In genomic region chr5:111204976-111205586, GRCm38 (mm10) we compare ENCODE assay signal across 12 mouse cellular contexts.
DNase-seq lines count a peak whose midpoint lies in the region; ATAC-seq and TF ChIP-seq lines count a peak whose summit lies in the region.
"Had no signal": no experiment of that assay in that cellular context is flagged by ENCODE, and none has a peak within 500 bp of the region (broad histone marks: within the 10 kb centered on the region; RNA-seq: fewer than 3 reads in every experiment).

No protein-coding gene starts in this region.

- H3K36me3 ChIP-seq in kidney, adult 2 months (ENCODE audit: control insufficient read depth, insufficient read depth, low read length), result no peaks in the 10 kb centered on the region
- H3K36me3 ChIP-seq in C2C12 (ENCODE audit: control insufficient read depth, insufficient read depth), result no peaks in the 10 kb centered on the region
- no peaks in the 10 kb centered on the region for H3K36me3 ChIP-seq in embryonic facial prominence, embryonic 15.5 days
- H3K36me3 ChIP-seq in midbrain, embryonic 13.5 days, result no peaks in the 10 kb centered on the region
- H3K36me3 ChIP-seq: limb, embryonic 15.5 days had no signal

- H3K27ac ChIP-seq in kidney, adult 2 months (ENCODE audit: insufficient read depth, low read depth, low read length), result peak overlapping the region; percentile 46
- H3K27ac ChIP-seq in embryonic facial prominence, embryonic 15.5 days (replicated peaks), result peak overlapping the region; percentile 65
- peak overlapping the region; percentile 56 for H3K27ac ChIP-seq in midbrain, embryonic 13.5 days
- H3K27ac ChIP-seq: limb, embryonic 15.5 days had no signal

- H3K4me2 ChIP-seq in embryonic facial prominence, embryonic 15.5 days (replicated peaks), result no peak overlapping the region
- no peak overlapping the region for H3K4me2 ChIP-seq in midbrain, embryonic 13.5 days (replicated peaks)
- H3K4me2 ChIP-seq: limb, embryonic 15.5 days had no signal

- no peak overlapping the region for H3K9ac ChIP-seq in embryonic facial prominence, embryonic 15.5 days
- no peak overlapping the region for H3K9ac ChIP-seq in midbrain, embryonic 13.5 days (replicated peaks)
- H3K9ac ChIP-seq: limb, embryonic 15.5 days had no signal

- peak; percentile 54 for DNase-seq in kidney, adult 2 months
- no peak for DNase-seq in kidney, postnatal 36 days
- DNase-seq in MN1 (ENCODE audit: low spot score), result no peak
- DNase-seq in frontal cortex, adult 2 months (ENCODE audit: extremely low spot score in 1 of 2, low spot score in 1 of 2), result no peak
- DNase-seq: adrenal gland, postnatal 25 days; gastrocnemius, postnatal 36 days; right cerebral cortex, postnatal 25 days had no signal

- no peaks in the 10 kb centered on the region for H3K79me2 ChIP-seq in C2C12 (ENCODE audit: control insufficient read depth, insufficient read depth)

- no peaks in the 10 kb centered on the region for H3K79me3 ChIP-seq in C2C12 (ENCODE audit: low read depth)

- no peak for ATAC-seq in embryonic facial prominence, embryonic 15.5 days (ENCODE audit: insufficient number of reproducible peaks, low FRiP score, low TSS enrichment, low read depth)
- no peak for ATAC-seq in midbrain, embryonic 13.5 days
- no peak for ATAC-seq in erythroid progenitor cell, adult 5-6 weeks (replicated peaks; ENCODE audit: low FRiP score, poor library complexity, severe bottlenecking)

- 56% methylated on average over 4 of the region's 4 CpGs for WGBS in kidney, adult 2 months
- WGBS in embryonic facial prominence, embryonic 15.5 days, result 33% methylated on average over 4 of the region's 4 CpGs
- WGBS in midbrain, embryonic 13.5 days, result 41% methylated on average over 4 of the region's 4 CpGs

- no peak for TF ChIP-seq POLR2A in kidney, adult 2 months (IDR thresholded peaks at IDR 0.05; ENCODE audit: low read depth, low read length)

- no peaks in the 10 kb centered on the region for H3K27me3 ChIP-seq in kidney, adult 2 months (replicated peaks; ENCODE audit: control insufficient read depth, insufficient read depth, low read length)
- no peaks in the 10 kb centered on the region for H3K27me3 ChIP-seq in C2C12 (ENCODE audit: control insufficient read depth, insufficient read depth, insufficient read length)
- no peaks in the 10 kb centered on the region for H3K27me3 ChIP-seq in embryonic facial prominence, embryonic 15.5 days
- H3K27me3 ChIP-seq in midbrain, embryonic 13.5 days, result no peaks in the 10 kb centered on the region
- H3K27me3 ChIP-seq: limb, embryonic 15.5 days had no signal

- H3K4me1 ChIP-seq in kidney, adult 2 months (ENCODE audit: control insufficient read depth, insufficient read depth, low read length), result no peaks in the 10 kb centered on the region
- H3K4me1 ChIP-seq in embryonic facial prominence, embryonic 15.5 days, result peaks cover 64% of the 10 kb centered on the region
- peaks cover 74% of the 10 kb centered on the region for H3K4me1 ChIP-seq in midbrain, embryonic 13.5 days (replicated peaks)

- H3K9me3 ChIP-seq in embryonic facial prominence, embryonic 15.5 days (replicated peaks), result no peaks in the 10 kb centered on the region
- H3K9me3 ChIP-seq in midbrain, embryonic 13.5 days, result no peaks in the 10 kb centered on the region
- H3K9me3 ChIP-seq: limb, embryonic 15.5 days had no signal

- H3K4me3 ChIP-seq in kidney, adult 2 months (ENCODE audit: insufficient read depth, low read depth, low read length), result no peak overlapping the region
- no peak overlapping the region for H3K4me3 ChIP-seq in C2C12 (ENCODE audit: insufficient read depth, poor library complexity, severe bottlenecking)
- H3K4me3 ChIP-seq in embryonic facial prominence, embryonic 15.5 days (replicated peaks), result no peak overlapping the region
- H3K4me3 ChIP-seq in midbrain, embryonic 13.5 days (replicated peaks), result no peak overlapping the region
- H3K4me3 ChIP-seq: limb, embryonic 15.5 days had no signal

- peak overlapping the region; percentile 47 for H3ac ChIP-seq in C2C12 (ENCODE audit: control insufficient read depth, insufficient read length, low read depth)

- no peak for TF ChIP-seq CTCF in kidney, adult 2 months (conservative IDR thresholded peaks at IDR 0.05; ENCODE audit: insufficient read depth, insufficient read length, low read depth, low read length)
- no peak for TF ChIP-seq CTCF in C2C12 (IDR thresholded peaks at IDR 0.05; ENCODE audit: control insufficient read depth, insufficient read depth, insufficient read length)

TF ChIP-seq in C2C12, 6 proteins besides CTCF, POLR2A, EP300 and RAD21:
- TF ChIP-seq USF1 (IDR thresholded peaks at IDR 0.05; ENCODE audit: low read depth) (no peak), CEBPB (IDR thresholded peaks at IDR 0.05; ENCODE audit: low read depth) (peak; percentile 91), FOSL1 (IDR thresholded peaks at IDR 0.05; ENCODE audit: insufficient read depth, low read length, poor library complexity, severe bottlenecking) (no peak), MAX (IDR thresholded peaks at IDR 0.05) (no peak), MYOG (IDR thresholded peaks at IDR 0.05; ENCODE audit: control insufficient read depth, extremely low read depth, insufficient read length) (no peak), MYOD1 (IDR thresholded peaks at IDR 0.05; ENCODE audit: control insufficient read depth, insufficient read length, low read depth) (peak; percentile 53)
TF ChIP-seq in C2C12: peak in this region for 2.
